Mouse (Mus musculus): ENCODE data around the gene Myl7.

Myl7 gene

DNA sequence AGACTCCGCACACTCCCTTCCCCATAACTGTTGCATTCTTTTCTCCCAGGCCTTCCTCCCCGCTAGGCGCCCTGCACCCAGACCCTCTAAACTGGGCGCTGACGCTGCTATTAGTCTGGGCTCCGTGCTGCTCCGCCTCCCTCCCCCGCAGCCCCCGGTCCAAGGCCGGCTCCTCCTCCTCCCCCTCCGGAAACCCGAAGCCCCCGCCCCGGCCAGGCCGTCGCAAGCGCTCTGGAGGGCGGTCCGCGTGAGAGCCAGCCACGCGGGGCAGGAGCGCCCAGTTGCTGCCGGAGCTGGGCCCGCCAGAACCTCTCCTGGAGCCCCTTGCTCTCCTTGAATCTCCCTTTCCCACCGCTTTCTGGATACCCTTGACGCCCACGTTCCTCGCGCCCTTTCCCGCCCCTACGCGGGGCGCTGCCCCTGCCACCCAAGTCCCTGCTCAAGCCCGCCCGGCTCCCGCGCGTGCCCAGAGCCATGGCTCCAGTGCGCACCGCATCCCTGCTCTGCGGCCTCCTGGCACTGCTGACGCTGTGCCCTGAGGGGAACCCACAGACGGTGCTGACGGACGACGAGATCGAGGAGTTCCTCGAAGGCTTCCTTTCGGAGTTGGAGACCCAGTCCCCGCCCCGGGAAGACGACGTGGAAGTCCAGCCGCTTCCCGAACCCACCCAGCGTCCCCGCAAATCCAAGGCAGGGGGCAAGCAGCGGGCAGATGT is 36.7 kb downstream of the Myl7 start, which contains the start of gene Aebp1:
Gene Aebp1, plus strand, starts transcription at position 270 of the 716 bp plus-strand sequence.
- DNase-seq, result peak; percentile 53

- no peak for DNase-seq
Observed at GRCm38 (mm10) chr11:5860639-5861038, 37.9 kb downstream of the Myl7 start.

GRCm38 (mm10) chr11:5859883-5860550 is 38.6 kb downstream of the Myl7 start:
- DNase-seq, result no peak

GRCm38 (mm10) chr11:5858723-5859122 is 39.9 kb downstream of the Myl7 start:
- DNase-seq, result no peak

GRCm38 (mm10) chr11:5856479-5857130 is 42.0 kb downstream of the Myl7 start:
- no peak for DNase-seq

GRCm38 (mm10) chr11:5855902-5856301 is 42.7 kb downstream of the Myl7 start:
- peak; percentile 55 for DNase-seq

- DNase-seq, result no peak
Observed at GRCm38 (mm10) chr11:5855481-5855880, 43.1 kb downstream of the Myl7 start.

DNA sequence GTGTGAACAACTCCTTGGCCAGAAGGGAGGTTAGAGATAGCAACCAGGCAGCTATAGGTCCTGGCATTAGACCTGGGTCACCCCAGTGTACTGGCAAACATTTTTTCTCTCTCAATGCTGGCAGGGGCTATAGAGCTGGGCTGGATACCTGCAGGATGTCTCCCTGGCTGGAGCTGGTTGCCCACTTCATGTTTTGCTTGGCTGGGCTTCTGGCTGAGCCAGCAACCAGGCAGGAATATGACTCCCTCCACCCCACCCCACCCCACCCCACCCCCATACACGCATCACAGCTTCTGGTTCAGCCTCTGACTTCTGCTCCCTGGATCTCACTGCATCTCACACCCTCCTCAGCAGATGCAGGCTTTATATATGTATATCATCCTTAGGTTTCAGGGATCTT is 46.3 kb downstream of the Myl7 start:
- DNase-seq, result no peak

DNA sequence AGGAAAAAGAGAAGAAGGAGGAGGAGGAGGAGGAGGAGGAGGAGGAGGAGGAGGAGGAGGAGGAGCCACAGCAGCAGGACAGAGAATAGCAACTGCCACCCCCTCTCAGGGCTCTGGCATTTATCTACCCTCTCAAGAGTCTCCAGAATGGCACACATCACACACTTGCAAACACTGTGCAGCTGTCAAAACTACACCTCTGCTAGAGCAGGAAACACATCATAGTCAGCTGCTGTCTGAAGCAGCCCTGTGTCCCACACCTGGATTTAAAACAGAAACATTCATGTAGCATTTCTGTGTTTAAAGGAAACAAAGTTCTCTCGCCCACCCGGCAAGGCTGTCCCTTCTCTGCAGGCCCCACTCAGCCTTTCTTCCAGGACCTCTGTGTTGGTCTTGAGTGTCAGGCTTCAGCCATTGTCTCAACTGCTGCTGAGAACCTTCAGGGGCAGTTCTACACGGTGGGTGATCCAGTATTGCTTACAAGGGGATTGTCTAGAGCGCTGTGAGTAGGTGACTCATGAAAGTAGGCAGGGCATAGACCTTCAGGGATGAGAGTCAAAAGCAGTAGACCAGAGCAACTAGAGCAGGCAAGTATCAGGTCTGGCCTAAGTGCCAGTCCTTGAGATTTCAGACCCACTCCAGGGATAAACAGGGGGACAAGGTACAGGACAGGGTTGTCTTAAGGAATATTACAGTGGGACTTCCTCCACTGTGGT is 47.4 kb downstream of the Myl7 start:
- DNase-seq, result no peak

- no peak for DNase-seq
Observed at GRCm38 (mm10) chr11:5850452-5850851, 48.1 kb downstream of the Myl7 start.

- DNase-seq, result no peak
Observed at GRCm38 (mm10) chr11:5849316-5849715, 49.3 kb downstream of the Myl7 start.

GRCm38 (mm10) chr11:5848741-5849140 is 49.8 kb downstream of the Myl7 start:
- peak; percentile 43 for DNase-seq

- peak; percentile 67 for DNase-seq
Observed at GRCm38 (mm10) chr11:5846639-5847345, 51.8 kb downstream of the Myl7 start.
